Mouse (Mus musculus): ENCODE data around the gene Tbl2. TPM values are rescaled to one million over a fixed set of nuclear protein-coding genes. Genes with fewer than 3 reads are reported as not detected.

Tbl2 gene
- total RNA-seq, 4 experiments from 2014 or later, result 25.4 to 34.4 (median 28.4) TPM

DNA sequence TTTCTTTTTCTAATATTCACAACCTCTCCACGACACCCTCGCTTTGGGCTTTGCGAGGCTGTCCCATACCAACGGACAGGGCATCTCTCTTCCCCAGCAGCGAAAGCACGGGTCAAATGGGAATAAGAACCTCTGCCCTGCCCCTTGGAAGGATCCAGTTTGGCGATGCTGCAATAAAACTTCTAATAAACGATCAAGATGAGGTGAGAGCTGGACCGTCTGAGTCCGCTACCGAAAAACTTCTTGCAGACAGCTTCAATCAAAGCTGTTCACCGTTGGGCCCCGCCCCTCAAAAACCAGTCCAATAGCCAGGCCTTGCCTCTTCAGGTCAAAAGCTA, 773 bp upstream of the Tbl2 start:
- DNase-seq (ENCODE audit: low spot score in 2 of 2), result no peak

DNA sequence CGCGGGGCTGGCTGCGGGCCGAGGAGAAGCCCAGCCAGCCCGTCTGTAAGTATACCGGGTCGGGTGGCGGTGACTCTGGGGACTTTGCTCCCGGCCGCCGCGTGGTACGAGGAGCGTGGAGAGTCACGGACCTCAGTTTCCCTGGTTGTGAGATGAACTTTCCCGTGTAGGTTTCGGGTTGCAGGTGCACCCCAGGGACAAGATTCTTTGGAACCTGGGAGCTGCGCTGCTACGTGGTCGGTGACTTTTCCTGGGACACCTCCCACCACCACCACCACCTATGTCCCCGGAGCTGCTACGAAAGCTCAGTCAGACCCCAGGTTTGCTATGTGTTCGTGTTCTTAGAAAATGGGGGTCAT, 342 bp downstream of the Tbl2 start:
- no peak for DNase-seq (ENCODE audit: low spot score in 2 of 2)

- no peak for DNase-seq (ENCODE audit: low spot score in 2 of 2)
These were observed 7.0 kb downstream of the Tbl2 start for GRCm38 (mm10) chr5:135156496-135156895.

- DNase-seq (ENCODE audit: low spot score in 2 of 2), result peak; percentile 47 to 62
These were observed 11.8 kb downstream of the Tbl2 start for GRCm38 (mm10) chr5:135161221-135161620.

GRCm38 (mm10) chr5:135161650-135162049, 12.2 kb downstream of the Tbl2 start:
- no peak for DNase-seq (ENCODE audit: low spot score in 2 of 2)

- DNase-seq (ENCODE audit: low spot score in 2 of 2), result no peak
These were observed 12.9 kb downstream of the Tbl2 start for GRCm38 (mm10) chr5:135162361-135162760.

- no peak for DNase-seq (ENCODE audit: low spot score in 2 of 2)
These were observed 13.4 kb downstream of the Tbl2 start for GRCm38 (mm10) chr5:135162821-135163220.

- DNase-seq (ENCODE audit: low spot score in 2 of 2), result no peak
These were observed 17.5 kb downstream of the Tbl2 start for GRCm38 (mm10) chr5:135166909-135167308.

GRCm38 (mm10) chr5:135167469-135167868, 18.0 kb downstream of the Tbl2 start:
- no peak for DNase-seq (ENCODE audit: low spot score in 2 of 2)

GRCm38 (mm10) chr5:135168063-135169062, 18.9 kb downstream of the Tbl2 start, which contains the start of gene Bcl7b:
Gene Bcl7b, plus strand, starts transcription at chr5:135168283.
- peak; percentile 96 for DNase-seq (ENCODE audit: low spot score in 2 of 2)

DNA sequence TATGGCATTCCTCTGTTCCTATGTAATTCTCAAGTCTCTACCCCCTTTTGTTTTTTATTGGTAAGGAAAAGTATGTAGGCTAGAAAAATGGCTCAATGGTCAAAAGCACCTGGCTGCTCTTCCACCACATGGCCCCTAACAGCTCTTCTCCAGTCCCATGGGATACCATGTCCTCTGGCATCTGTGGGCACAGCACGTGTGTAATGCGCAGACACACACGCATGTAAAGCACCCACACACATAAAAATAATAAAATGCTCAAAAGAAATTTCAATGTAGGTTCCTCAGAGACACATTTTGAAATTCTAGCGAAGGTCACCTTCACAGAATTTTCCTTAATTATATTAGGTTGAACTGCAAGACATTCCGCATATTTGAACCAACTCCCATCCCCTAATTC, 20.0 kb downstream of the Tbl2 start:
- DNase-seq (ENCODE audit: low spot score in 2 of 2), result no peak

DNA sequence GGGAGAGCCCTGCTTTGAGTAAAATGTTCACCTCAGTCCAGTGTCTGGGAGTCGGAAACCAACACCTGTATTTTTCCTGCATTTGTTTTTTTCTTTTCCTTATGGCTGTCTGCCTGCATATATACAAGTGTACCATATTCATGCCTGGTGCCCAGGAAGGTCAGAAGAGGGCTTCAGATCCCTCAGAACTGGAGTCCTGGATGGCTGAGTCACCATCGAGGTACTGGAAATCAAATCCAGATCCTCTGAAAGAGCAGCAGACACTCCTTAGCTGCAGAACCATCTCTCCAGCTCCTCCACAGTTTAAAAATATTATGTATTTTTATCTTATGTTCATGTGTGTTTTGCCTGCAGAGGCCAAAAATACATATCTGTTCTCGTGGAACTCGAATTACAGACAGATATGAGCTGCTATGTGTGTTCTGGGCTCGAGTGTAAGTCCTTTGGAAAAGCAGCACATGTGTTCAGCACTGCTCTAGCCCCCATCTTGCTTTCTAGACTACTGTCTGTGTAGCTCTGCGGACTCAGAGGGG, 22.3 kb downstream of the Tbl2 start:
- DNase-seq (ENCODE audit: low spot score in 2 of 2), result no peak

GRCm38 (mm10) chr5:135172986-135173385, 23.5 kb downstream of the Tbl2 start:
- no peak for DNase-seq (ENCODE audit: low spot score in 2 of 2)

- no peak for DNase-seq (ENCODE audit: low spot score in 2 of 2)
These were observed 25.6 kb downstream of the Tbl2 start for GRCm38 (mm10) chr5:135175086-135175485.

DNA sequence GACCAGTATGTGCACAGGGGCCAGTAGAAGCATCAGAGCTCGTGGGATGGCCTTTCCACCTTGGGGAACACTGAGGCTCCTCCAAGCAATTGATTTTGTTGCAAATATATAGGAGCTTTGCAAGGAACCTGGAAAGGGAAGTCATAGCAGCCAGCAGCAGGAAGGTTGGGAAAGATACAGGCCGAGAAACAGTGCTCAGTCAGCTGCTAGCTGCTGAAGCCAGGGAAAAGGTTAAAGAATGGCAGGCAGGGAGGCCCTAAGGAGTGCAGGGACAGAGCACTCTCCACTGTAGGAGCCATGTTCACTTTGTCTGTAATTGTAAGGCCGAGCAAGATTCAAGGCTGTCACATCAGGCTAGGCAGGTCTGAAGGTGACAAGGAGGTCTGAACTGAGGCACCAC, 29.1 kb downstream of the Tbl2 start:
- DNase-seq (ENCODE audit: low spot score in 2 of 2), result no peak

DNA sequence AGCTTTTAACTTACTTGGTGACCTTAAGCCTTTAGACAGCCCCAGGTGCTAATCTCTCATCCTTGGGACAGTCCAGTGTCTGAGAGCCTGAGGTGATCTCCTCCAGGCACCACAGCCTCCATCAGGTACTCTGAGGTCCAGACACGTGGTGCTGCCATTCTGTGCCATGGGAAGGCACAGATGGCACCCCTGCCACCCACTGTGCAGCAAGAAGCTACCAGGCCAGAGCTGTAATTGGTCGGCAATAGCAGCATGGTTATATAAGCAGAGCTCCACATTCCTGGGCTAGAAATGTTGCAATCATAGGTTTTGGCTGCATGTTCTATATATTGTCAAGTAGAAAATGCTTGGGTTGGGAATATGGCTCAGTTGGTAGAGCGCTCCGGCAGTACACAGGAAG, 29.5 kb downstream of the Tbl2 start:
- DNase-seq (ENCODE audit: low spot score in 2 of 2), result peak; percentile 65 to 70

DNA sequence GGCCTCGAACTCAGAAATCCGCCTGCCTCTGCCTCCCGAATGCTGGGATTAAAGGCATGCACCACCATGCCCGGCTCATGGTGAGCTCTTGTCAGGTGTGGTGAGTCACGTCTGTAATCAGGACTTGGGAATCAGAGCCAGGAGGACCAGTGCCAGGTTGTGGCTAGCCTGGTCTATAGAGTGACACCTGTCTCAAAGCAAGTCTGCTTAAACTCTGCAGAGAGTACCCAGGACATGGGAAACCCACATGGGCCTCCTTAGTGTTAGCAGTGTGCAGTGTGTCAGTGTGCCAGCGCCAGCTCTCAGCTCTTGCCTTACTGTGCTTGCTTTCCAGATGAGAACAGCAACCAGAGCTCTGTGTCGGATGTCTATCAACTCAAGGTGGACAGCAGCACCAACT, 30.2 kb downstream of the Tbl2 start:
- DNase-seq (ENCODE audit: low spot score in 2 of 2), result peak in 1 of 2 experiments; percentile 3

DNA sequence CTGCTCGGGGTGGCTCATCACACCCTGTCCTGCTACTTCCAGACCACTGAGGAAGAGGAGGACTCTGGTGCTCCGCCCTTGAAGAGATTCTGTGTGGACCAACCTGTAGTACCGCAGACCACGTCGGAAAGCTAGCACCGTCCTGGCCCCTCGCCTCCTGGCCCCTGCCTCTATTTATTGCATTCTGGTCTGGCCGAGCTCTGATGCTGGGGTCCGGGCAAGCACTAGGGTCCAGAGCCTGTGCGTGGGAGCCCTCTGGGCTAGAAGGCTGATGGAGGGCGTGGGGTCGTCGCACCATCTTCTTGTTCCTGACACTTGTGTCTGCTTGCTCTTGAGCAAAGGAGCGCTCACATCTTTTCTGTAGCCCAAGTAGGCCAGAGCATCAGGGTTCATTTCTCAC, 31.3 kb downstream of the Tbl2 start:
- DNase-seq (ENCODE audit: low spot score in 2 of 2), result peak in 1 of 2 experiments; percentile 7

DNA sequence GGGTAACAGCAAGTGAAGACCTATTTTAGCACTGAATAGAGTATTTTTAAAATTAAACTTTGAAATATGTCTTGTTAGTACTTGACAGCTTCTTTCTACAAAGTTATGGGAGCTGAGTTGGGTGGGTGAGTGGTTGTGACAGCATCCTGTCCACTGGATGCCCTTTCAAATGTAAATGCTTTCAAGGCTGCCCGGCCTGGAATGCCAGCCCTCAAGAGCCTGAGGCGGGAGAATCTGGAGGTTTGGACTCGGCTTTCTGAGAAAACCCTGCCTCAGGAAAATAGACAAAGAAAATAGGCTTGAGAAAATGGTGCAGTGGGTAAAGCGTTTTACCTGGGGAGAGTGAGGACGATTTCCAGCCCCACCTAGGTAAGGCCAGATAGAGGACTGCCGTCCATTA, 32.3 kb downstream of the Tbl2 start:
- no peak for DNase-seq (ENCODE audit: low spot score in 2 of 2)

DNA sequence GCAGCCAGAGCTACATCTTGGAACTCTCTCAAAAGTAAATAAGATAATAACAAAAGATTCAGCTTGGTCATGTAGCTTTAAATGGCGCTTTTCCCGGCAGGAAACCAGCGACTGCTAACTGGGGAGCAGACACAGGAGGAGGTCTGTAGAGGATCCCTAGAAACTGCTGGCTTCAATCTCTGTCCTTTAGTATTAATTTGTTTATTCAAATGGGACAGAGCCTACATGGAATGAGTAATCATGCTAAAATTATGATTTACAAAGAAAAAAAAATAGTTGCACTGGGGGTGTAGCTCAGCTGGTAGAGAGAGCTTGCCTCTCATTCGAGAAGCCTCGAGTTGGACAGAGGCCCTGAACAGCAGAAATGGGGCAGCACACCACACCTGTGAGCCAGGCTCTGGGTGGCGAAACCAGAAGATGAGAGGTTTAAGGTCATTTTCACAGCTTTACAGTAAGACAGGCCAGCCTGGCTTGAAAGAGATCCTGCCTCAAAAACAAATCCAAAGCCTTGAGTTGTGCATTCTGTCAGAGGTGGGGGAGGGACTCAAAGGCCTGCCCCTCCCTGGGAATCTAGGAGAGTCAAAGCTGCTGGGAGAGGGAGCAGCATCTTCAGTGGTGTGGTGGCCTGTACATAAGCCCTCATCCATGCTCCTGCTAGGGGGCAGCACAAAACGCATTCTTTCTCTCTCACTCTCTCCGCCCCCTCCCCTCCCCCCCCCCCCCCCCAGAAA, 33.8 kb downstream of the Tbl2 start:
- peak; percentile 54 to 56 for DNase-seq (ENCODE audit: low spot score in 2 of 2)

DNA sequence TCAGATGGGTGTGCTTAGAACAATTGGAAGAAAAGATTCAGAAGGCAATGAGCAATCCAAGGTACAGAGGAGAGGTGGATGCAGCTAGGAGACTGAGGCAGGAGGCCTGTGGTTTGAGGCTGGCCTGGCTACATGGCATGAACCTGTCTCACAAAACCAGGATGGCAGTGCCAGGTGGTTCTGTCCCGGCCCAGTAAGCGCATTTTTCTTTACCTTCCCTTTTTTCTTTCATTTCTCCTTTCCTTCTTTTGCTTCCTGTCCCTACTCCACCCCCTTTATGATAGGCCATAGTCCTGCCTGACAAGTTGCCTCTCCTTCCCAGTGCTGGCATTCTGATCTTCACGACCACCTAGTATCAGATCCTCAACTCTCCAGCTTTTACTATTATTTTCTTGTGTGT, 35.6 kb downstream of the Tbl2 start:
- DNase-seq (ENCODE audit: low spot score in 2 of 2), result peak in 1 of 2 experiments; percentile 2

DNA sequence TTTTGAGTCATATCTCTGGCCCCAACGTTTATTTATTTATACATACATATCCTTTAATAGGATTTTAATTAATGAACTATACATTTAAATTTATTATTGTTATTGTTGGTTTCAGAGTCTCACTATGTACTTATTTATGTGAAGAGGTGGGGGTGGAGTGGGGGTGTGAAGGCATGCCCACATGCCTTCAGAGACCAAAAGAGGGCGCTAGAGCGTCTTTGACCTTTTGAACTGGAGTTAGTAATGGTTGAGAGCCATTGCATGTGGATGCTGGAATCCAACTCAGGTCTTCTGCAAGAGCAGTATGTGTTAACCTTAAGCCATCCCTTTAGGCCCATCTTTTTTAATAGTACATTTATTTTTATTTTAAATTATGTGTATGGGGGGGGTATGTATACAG, 36.1 kb downstream of the Tbl2 start:
- DNase-seq (ENCODE audit: low spot score in 2 of 2), result no peak
